Mouse (Mus musculus): ENCODE results near the gene Fmod.

DNA sequence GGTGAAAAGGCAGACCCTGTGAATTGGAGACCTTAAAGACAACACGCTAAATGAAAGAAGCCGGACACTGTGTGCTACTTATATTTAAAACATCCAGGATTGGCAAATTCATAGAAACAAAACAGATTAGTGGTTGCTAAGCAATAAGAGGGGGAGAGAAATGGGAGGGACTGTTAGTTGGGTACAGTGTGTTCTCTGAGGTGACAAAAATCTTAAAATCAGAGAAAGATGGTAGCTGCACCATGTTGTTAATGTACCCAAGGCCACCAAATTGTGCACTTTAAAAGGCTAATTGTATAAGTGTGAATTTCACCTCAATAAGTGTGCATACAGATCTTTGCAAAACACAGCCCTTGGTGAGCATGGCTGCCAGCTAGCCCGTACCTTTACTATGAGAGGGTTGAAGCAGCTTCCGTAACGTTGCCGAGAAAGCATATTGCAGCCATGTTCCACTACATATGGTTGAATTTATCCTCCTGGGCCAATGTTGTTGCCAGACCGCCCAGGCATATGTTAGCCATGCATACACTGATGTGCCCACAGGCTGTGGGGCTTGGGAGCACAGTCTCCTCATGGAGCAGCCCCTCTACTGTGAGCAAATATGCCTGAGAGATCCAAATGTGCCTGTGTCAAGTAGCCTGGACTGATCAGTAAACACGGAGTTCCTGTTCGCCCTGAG, 12.6 kb upstream of the Fmod start:
- TF ChIP-seq POLR2A (IDR thresholded peaks at IDR 0.05; ENCODE audit: low read depth, low read length) (no peak), CTCF (IDR thresholded peaks at IDR 0.05; ENCODE audit: extremely low read depth, insufficient read depth, insufficient read length, insufficient replicate concordance) (no peak)

Measured in spleen, adult 2 months (tissue).